Mouse (Mus musculus) left cerebral cortex, adult 11 months (tissue): ENCODE results near the gene Olfr63.
"Not testable (repeated sequence)": the region's sequence is repeated elsewhere in the genome, so short reads cannot be mapped to it uniquely, and the experiment has no call there.

Experiments used
- DNase-seq: peaks from one replicate; pipeline ENCODE4 v3.0.0; 2022; ENCODE audit warnings: low spot score

The Olfr63 gene

GRCm38 (mm10) chr17:33264376-33264775 lies at the start of gene Olfr63:
TSS of gene Olfr63 (plus strand) at chr17:33264676.
- DNase-seq, result no peak

DNA sequence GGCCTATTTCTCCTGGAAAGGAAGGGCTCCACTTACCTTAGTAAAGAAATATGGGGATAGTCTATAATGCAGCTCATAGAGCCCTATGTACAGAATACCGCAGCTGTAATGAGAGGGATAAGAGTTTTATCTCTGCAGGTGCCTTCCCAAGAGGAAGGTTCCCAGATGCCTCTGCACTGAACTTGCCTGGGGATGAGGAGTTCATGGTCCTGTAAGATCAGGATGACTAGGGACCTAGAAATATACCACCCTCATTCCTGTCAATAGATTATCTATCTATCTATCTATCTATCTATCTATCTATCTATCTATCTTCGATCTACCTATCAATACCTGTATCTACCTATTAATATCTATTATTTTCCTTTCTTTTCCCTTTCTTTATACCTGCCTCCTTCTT lies 42.9 kb upstream of the Olfr63 start, which contains the start of gene Olfr1564:
TSS of gene Olfr1564 (minus strand) at position 101 of the 400 bp plus-strand sequence.
- DNase-seq, result no peak

DNA sequence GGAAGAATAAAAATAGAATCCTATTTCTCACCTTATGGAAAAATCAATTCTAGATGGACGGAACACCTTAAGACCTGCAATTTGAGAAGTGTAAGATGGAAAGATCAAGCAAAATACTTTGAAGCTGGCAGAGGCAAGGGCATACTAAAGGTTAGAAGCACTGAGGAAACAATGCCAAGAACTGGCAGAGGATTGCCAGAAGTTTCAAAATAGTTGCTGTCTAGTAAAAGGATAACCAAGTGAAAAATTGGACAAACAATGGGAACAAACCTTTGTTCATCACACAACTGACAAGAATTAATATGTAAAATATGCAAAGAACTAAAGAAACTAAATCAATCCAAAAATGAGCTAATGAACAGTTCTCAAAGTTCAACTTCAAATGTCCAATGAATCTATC lies 27.8 kb upstream of the Olfr63 start:
- DNase-seq, result not testable (repeated sequence)

GRCm38 (mm10) chr17:33254530-33255318 lies 9.8 kb upstream of the Olfr63 start, which contains the start of gene Zfp955a:
TSS of gene Zfp955a (minus strand) at chr17:33255145.
- DNase-seq, result not testable (repeated sequence)

DNA sequence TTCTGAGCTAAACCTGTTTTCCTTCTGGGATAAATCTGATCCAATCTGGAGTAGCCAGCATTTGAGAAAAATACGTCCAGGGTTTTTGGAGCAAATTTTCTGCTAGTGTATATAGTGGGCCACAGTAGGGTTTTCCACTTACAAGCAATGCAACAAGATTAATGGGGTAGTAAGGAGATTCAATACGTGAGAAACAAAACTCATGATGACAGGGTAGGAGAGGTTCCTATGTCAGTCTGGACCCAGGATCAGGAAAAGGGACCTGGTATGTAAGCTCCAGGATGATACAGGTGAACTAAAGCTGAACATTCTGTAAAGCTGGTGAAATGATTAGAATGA lies 9.2 kb upstream of the Olfr63 start:
- not testable (repeated sequence) for DNase-seq

DNA sequence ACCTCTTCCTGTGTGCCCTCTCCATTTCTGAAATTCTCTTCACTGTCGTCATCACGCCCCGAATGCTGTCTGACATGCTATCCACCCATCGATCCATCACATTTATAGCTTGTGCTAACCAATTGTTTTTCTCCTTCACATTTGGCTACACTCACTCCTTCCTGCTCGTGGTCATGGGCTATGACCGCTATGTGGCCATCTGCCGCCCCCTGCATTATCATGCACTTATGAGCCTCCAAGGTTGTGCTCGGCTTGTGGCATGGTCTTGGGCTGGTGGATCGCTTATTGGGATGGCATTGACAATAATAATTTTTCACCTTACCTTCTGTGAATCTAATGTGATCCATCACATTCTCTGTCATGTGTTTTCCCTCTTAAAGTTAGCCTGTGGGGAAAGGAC lies 4.4 kb downstream of the Olfr63 start:
- no peak for DNase-seq

- DNase-seq, result not testable (repeated sequence)
These were observed 24.8 kb downstream of the Olfr63 start, which contains the start of gene Zfp955b for GRCm38 (mm10) chr17:33289039-33289875. TSS of gene Zfp955b (plus strand) at chr17:33289544.

DNA sequence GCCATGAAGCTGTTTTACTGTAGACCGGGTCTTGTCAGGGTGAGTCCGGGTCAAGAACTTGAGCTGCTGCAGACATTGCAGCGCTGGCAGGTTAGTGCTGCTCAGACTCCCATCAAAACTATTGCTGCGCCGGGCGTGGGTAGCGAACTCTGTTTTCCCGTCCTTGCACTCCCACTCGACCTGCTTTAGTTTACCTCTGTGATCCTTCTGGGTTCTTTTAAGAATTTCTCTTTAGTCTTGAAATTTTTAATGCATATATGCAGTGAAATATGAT lies 25.3 kb downstream of the Olfr63 start:
- DNase-seq, result not testable (repeated sequence)
